Mouse (Mus musculus) ZHBTc4 (cell line): ENCODE results near the gene Ccnyl1.
"Not testable (repeated sequence)": the region's sequence is repeated elsewhere in the genome, so short reads cannot be mapped to it uniquely, and the experiment has no call there.

ENCODE experiments used
- DNase-seq: peaks from one replicate; pipeline ENCODE4 v3.0.0-alpha.2; 2011; ENCODE audit warnings: low read depth, low spot score

The Ccnyl1 gene

DNA sequence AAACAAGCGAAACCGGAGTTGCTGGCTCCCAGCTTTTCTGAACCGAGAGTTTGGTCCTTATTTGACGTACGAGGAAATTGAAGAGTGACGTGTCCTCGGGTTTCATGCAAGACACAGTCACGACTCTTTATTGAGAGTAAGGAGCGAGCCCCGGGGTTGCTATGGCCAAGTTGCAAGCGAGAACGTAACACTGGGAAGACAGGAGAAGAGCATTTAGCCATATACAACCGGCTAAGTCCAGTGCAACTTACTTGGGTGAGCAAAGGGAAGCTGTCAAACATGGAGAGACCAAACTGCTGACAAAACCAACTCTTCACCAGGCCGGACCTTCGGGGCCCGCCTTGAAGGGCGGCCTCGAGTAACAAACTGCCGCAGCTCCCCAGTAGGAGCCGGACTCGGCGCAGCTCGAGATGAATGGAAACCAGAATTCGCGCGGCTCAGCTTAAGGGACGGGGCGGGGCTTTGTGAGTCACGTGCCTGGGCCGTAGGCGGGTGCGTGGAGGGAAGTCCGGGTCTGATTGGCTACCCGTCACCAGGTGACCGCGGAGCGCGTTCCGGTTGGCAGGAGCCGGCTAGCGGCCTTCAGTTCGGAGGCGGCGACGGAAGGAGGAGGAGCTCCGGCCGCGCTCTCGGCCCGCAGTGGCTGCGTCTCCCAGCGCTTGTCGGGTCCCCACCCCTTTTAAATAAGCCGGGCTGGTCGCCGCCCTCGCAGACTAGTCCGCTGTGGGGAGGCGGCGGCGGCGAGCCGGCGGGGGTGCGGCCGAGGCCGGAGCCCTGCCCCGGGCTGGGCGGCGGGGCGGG lies at the start of gene Ccnyl1:
TSS of gene Ccnyl1 (plus strand) at position 243 of the 801 bp plus-strand sequence.
- peak; percentile 100 for DNase-seq

DNA sequence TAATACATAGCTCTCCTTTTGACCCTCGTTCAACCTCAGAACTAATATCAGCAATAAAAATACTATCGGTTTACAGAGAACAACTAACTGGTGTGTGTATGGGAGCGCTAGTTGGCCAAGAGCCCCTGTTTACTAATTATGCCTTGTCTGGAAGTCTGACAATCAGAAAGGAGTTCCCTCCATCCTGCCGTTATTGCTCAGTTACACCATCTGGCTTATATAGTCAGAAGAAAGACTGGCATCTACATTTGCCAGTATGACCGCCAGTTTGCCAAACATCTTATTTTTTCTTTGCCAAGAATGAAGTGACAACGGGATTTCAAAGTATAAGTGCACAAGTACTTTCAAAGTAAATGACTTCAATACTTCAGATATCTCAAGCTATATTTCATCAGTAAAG lies 49.2 kb upstream of the Ccnyl1 start:
- no peak for DNase-seq

DNA sequence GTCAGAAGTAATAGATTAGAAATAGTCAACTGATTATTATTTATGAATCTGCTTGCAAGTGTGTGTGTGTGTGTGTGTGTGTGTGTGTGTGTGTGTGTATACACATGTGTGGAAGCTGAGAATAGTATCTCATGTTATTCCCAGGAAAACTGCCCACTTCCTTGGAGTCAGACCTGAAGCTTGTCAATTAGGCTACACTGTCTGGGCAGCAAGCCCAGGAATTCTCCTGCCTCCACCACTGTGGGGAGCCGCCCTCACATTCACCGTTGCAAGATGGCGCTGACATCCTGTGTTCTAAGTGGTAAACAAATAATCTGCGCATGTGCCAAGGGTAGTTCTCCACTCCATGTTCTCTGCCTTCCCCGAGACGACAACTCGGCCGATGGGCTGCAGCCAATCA lies 47.7 kb upstream of the Ccnyl1 start:
- not testable (repeated sequence) for DNase-seq

DNA sequence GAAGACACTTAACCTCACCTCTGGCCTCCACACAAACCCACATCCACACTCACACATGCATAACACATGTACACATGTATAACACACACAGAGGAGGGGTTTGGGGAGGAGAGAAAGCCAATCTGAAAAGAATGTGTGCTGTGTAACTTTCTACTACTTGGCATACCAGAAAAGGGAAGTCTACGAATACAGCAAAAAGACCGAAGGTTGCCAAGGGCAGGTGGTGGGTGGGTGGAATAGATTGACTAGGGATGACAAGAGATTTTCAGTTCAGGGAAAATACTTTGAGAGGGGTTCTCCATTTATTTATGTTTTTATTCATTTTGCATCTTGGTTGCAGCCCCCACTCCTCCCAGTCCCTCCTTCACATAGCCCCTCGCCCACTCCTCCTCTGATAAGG lies 45.7 kb upstream of the Ccnyl1 start:
- DNase-seq = no peak

DNA sequence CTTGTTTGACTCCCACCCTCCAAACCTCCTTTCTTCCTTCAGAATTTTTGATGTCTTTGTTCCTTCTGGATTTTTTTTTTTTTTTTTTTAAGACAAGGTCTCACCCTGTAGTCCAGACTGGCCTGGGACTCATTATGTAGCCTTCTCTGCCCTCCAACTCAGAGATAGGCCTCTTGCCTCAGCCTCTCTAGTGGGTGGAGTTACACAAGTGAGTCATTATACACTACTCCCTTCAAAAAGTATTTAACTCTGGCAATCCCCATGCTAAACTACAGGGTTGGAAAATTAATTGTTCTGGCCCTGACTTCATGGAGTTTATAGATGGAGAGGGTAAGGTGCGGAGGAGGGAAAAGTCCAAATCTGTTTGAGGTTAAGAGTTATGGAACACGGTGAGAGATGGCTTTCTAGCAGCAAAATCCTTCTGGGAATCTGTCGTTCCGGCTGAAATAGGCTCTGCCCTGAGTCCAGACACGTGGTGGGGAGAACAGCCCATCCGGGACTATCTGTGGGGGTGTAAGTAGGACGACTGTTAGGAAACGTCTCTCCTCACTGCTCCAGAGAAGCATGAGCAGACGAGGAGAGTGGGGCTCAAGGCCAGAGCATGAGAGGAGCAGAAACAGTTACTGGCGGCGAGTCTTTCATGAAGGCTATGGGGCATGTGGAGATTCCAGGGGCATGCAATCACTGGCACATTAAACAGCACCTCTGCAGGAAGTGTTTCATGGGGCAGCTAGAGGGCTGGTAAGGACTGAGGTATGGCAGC lies 40.7 kb upstream of the Ccnyl1 start:
- DNase-seq = no peak

DNA sequence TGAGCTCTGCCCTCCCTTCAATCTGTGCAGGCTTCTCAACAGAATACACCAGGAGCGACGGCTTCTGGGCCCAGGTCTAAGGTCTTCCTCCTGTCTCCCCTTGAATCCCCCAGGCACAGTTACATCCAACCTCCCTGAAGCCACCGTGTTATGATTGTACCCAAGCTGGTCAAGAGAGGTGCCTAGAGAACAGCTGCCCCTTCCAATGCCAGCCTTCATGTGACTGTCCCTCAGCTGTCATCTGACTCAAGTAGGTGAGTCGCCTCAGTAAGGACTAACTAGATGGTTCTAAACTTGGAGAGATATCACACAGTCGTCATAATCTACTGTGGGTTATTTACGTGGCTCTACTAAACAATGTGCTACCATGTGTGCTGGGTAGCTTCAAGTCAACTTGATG lies 36.6 kb upstream of the Ccnyl1 start:
- DNase-seq = no peak

DNA sequence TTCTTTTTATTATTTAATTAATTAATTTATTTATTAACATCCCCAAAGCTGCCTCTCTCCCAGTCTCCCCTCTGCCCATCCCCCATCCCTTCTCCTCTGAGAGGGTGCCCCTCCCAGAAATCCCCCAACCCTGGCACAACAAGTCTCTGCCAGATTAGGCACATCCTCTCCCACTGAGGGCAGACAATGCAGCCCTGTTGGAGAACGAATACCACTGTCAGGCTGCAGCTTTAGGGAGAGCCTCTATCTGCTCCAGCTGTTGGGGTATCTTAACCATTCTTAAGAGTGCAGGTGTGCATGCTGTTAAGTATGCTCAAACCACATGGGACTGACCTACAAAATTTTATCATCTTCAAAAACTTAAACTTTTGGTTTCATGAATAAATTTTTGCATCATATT lies 34.8 kb upstream of the Ccnyl1 start:
- DNase-seq = peak; percentile 48

DNA sequence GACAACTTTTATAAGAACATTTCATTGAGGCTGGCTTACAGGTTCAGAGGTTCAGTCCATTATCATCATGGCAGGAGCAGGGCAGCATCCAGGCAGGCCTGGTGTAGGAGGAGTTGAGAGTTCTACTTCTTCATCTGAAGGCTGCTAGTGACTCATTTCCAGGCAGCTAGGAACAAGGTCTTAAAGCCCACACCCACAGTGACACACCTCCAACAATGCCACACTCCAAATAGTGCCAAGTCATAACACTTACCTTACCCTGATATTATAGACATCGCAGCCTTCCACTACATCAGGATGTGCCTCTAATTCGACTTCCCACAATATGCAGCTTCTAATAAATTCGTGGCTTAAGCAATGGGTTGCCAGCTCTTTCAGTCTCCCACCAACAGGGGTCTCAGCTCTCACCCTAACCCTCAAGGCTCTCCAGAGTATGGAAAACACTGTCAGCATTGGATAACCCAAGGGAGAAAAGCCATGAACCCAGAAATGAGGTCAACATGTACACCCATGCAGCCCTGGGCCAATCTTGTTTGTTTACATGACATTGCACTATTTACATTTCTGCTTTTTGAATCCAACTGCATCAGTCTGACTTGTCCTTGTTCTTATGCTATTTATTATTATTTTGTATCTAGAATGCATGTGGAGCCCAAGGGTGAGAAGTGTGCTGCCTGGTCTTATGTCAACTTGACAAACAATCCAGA lies 33.7 kb upstream of the Ccnyl1 start:
- DNase-seq = no peak

DNA sequence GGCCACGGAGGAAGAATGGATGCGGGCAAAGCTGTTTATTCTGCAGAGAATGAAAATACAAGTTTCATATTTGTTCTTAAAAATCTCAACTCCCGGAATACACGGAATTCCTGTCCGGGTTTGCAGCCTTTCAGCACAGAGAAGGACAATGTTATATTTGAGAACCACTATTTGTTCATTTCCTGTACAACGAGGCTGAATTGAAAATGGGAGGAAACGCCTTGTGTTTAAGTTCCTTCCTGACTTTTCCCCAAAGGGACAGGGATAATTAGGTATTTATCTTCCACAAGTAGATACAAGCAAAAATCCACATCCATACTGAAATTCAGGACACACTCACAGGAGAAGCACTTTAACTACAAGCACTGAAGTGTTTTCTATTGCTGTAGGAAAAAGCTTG lies 31.4 kb upstream of the Ccnyl1 start:
- DNase-seq = no peak

DNA sequence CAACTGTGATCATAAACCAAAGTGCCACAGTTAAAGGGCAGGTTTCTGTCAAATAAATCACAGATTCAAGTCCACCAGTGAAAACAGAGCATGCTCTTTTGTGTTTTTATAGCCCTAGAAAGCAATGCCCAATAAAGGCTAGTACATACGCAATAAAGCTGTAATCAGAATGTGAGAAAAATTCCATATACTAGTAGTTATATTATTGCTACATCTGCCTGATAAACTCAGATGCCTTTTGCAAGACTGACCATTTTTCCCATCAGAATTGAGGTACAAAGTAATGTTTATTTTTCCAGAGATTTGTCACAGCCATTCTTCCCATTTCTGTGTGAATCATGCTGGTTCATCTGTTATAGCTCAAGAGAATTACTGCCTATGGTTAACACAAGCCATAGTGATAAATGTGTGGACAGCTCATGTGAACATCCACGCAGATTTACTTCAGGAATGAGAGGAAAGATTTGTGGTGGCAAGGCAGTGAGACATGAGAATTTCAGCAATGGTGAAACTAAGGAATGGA lies 23.1 kb upstream of the Ccnyl1 start:
- no peak for DNase-seq

DNA sequence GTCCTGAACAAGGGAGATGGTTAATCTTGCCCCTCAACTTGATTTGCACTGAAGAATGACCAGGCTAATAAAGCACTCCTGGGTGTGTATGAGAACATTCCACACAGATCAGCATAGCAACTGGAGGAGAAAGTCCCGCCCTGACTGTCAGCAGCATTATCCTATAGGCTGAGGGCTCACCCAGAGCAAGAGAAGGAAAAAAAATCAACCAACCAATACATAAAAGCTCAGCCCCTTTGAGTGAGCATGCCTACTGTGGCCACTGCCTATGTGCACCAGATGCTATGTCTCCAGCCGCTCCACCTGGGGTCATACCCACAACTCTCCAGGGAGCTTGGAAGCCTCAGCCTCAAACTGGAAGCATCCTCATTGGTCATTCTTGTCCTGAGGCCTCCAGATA lies 20.8 kb upstream of the Ccnyl1 start:
- DNase-seq = peak; percentile 35

DNA sequence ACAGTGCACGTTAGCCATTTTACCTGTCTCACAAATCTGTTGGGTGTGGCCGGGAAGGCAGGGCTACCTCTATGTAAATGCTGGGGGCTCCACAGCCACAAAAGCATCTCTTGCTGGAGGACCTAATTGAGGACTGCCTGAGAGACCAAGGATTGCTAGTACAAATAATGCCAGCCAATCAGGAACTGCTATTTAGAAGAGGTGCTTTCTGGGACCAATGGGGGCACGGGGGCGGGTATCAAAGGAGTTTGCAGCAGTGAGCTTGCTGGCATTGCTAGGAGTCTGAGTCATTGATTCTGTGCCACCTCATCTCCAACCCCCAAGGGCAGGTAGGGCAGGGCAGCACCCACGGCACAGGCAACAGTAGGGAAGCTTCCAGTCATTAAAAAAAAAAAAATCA lies 16.3 kb upstream of the Ccnyl1 start:
- peak; percentile 18 for DNase-seq

DNA sequence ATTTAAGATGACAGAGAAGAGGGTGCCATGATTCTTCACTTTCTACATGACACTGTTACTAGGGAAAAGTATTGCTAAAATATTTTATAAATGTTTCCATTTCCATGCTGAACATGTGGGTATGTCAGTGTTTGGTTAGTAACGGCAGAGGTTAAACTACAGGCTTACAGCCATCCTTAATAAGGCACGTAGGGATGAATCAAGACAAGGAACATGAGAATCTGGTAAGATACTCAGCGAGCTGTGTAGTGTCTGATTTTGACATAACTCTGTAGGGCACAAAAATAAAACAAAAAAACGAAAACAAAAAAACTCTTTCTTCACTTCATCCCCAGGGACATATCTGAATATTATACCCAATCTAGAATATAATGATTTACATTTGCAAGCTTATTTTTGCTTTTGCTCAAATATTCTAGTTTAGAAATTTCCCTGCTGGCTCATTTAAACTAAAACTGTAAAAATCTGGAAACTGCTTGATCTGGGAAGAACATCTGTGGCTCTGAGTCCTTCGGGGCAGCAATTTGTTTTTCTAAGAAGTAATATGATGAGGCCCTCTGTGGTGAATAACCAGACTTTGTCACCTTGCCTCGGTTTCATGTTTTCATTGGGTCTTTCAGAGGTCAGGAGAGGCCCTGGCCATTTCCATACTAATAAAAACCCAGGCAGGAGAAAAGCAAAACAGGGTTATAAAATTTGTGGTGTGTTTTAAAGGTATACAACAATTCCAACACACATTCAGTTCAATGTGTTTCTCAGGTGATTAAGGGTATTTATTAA lies 14.0 kb upstream of the Ccnyl1 start:
- no peak for DNase-seq

DNA sequence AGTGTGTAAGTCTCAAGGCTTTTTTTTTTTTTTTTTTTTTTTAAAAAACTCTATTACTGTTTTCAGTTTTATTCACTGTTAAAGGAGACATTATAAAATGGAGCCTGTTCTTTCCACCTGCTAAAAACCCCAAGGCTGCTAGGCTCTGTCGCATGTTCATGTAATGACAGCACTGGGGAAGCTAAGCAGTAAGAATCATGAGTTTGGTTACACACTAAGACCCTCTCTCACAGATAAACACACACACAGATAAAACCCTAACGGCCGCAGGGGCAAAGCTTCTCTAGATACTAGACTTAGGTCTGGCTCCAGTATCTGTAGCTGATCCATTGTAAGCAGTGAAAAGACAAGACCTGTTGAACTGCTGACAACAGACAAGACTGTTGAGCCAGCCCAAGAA lies 8.8 kb upstream of the Ccnyl1 start:
- no peak for DNase-seq

DNA sequence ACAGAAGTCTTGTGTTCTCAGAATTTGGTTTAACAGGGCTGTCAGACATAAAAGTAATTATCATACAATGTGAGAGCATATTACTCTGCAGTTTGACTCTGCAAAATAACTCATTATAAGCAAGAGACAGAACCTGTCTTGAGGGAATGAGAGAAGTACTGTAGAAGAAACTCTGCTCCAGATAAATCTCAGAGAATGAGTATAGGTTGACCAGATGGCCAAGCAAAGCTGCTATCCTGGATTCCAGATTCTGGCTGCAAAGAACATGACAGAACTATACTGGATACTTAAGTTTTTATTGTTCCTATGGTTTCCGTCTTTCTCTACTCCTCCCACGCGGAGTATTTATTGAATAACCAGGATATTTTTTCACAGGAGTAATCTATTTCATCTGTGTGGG lies 7.2 kb upstream of the Ccnyl1 start:
- DNase-seq = no peak

DNA sequence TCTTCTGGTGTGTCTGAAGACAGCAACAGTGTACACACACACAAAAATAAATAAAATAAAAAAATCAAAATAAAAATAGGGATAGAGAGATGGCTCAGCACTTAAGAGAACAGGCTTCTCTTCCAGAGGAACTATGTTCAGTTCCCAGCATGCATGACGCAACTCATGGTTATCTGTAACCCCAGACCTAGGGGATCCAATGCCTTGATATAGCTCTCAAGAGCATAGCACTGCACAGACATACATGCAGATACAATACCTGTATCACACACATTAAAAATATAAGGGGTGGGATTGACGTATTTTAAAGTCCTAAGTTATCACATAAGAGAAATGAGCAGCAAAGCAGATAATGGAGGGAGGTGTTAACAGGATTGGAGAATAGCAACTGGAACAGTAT lies 5.8 kb upstream of the Ccnyl1 start:
- DNase-seq = no peak

DNA sequence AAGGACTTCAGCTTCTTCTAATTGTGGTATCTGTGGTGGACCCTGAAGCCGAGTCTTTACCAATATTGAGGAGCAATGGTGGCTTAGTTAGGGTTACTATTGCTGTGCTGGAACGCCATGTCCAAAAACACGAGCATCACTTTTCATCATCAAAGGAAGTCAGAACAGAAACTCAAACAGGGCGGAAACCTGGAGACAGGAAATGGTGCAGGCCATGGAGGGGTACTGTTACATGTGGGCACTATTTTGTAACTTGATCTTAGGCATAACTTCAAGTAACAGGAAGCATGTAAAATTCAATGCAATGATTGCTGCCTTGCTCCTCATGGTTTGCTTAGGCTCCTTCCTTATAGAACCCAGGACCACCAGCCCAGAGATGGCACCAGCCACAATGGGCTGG lies 2.2 kb upstream of the Ccnyl1 start:
- DNase-seq = no peak

DNA sequence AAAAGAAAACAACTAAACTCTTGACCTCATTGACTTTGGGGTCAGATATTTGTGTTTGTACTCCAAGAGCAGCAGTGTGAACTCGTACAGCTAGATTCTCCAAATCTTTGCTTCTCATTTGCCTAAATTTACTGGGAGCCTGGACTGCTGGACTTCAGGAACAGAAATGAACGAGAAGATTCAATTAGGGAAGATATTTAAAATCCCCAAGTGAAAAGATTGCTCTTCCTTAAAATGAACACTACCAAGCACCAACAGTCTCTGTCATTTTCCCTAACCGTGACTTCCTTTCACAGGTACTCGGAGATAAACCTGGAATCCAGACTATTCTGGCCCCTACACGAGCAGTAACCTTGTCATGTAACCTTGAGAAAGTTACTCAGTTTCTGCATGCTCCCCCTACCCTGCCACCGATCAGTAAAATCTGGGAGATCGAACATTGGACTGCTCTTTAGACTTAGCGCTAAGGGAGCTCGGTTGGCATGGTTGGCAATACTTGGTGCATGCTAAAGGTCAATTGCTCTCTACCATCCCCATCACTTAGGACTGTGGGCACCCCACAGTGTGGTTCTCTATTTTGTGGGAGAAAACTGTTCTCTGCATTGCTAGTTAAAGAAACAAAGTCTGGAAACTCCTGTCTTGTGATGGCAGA lies 568 bp upstream of the Ccnyl1 start:
- peak; percentile 14 for DNase-seq

DNA sequence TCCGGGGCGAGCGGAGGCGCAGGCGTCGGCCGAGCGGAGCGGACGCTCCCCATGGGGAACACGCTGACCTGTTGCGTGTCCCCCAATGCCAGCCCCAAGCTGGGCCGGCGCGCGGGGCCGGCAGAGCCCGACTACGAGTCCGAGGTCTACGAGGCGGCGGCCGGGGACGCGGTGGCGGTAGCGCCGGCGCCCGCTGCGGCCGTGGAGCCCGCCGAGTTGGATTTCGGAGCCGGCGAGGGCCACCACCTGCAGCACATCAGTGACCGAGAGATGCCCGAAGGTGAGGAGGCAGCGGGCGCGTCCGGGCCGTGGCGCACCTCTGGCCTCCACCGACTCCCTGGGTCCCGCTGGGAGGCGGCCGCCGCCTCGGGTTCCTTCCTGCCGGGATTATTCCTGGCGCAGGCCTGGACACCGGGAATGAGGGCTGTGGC lies 881 bp downstream of the Ccnyl1 start:
- DNase-seq = peak; percentile 43

DNA sequence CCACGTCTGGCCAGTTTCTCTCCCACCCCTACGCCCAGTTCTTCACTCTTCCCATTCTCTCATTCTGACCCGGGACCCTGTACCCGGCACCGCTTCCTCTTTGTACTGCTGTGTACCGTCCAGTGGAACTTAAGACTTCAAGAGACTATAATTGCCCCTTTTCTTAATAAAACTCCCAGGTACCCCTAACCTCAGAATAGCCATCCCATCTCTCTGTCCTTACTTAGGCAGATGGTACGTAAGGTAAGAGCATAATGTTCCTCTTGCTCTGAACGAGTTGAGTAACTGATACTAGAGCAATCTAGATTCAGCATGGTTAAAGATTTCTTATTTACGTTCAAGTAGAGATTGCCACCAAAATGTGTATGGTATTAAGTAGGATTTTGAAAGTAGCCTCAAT lies 1.3 kb downstream of the Ccnyl1 start:
- no peak for DNase-seq

DNA sequence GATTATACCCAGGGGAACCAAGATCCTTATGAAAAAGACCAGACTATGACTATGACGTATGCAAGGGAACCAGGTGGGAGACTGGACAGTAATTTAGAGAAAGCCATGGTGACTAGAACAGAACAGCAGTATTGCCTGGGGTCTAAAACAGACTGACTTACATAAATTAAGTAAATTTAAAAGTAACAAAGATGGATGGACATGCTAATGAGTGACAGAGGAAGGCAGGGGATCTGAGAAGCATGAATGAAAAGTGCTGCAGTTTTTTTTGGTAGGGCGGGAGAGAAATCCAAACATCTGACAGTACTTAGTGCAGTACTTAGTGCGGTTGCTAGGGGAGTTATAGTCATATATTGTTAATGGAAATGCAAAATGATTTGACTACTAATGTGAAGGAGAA lies 4.9 kb downstream of the Ccnyl1 start:
- DNase-seq = peak; percentile 40
